Mouse (Mus musculus) stomach, postnatal 0 days (tissue): ENCODE data around the gene Smo. TPM values are rescaled to one million over a fixed set of nuclear protein-coding genes. Genes with fewer than 3 reads are reported as not detected.

ENCODE experiments used
- ATAC-seq: fragments of 200-750 bp; cut with Nextera tagmentation; 2 replicates; pipeline ENCODE4 v1.8.0; 2017; ENCODE audit not compliant: low FRiP score, low TSS enrichment
- DNase-seq: peaks from one replicate; pipeline ENCODE4 v3.0.0-alpha.2; 2016; ENCODE audit warnings: low spot score
- H3K27ac ChIP-seq: fragments of 300-500 bp; sonication (generic); replicated peaks from 2 replicates; pipeline ENCODE4 v1.5.1; 2014; ENCODE audit warnings: mild to moderate bottlenecking, control low read depth
- H3K27me3 ChIP-seq: fragments of 300-500 bp; sonication (generic); 2 replicates; pipeline ENCODE4 v1.6.1; 2014; ENCODE audit warnings: low read length; ENCODE audit not compliant: control insufficient read depth, insufficient read depth
- H3K36me3 ChIP-seq: fragments of 300-500 bp; sonication (generic); 2 replicates; pipeline ENCODE4 v1.6.1; 2014; ENCODE audit warnings: low read length, mixed read lengths; ENCODE audit not compliant: control insufficient read depth, insufficient read depth
- H3K4me1 ChIP-seq: fragments of 300-500 bp; sonication (generic); replicated peaks from 2 replicates; pipeline ENCODE4 v1.6.1; 2014; ENCODE audit warnings: antibody characterized with exemption; ENCODE audit not compliant: control insufficient read depth, insufficient read depth
- H3K4me2 ChIP-seq: fragments of 300-500 bp; sonication (generic); replicated peaks from 2 replicates; pipeline ENCODE4 v1.6.1; 2014; ENCODE audit warnings: low read depth, mild to moderate bottlenecking, control low read depth, moderate library complexity
- H3K4me3 ChIP-seq: fragments of 300-500 bp; sonication (generic); 2 replicates; pipeline ENCODE4 v1.5.1; 2014; ENCODE audit warnings: low read depth, low read length, control low read depth
- H3K9ac ChIP-seq: fragments of 300-500 bp; sonication (generic); 2 replicates; pipeline ENCODE4 v1.6.1; 2014; ENCODE audit warnings: mild to moderate bottlenecking, low read length, control low read depth, mixed read lengths
- H3K9me3 ChIP-seq: fragments of 300-500 bp; sonication (generic); 2 replicates; pipeline ENCODE4 v1.6.1; 2016; ENCODE audit warnings: low read length; ENCODE audit not compliant: control insufficient read depth
- CTCF ChIP-seq: IDR thresholded peaks from 2 replicates; pipeline ENCODE4 v1.5.1; 2016; ENCODE audit warnings: antibody characterized with exemption, low read depth, mild to moderate bottlenecking, moderate library complexity
- EP300 ChIP-seq: optimal IDR thresholded peaks from 2 replicates; pipeline ENCODE3; 2016; ENCODE audit warnings: antibody characterized with exemption
- WGBS: fragments of 180-500 bp; shearing (Covaris S2); extraction: QIAGEN DNeasy Blood & Tissue Kit; methylation state at CpG from one replicate; pipeline ENCODE4 v1.1.7; 2014; 5-methylcytosine and 5-hydroxymethylcytosine counted together
- polyA plus RNA-seq: library from polyadenylated mRNA; unstranded; fragments of >200 nt; fragmentation: Nextera tagmentation; extraction: Ambion mirVana; gene quantifications from 2 replicates; pipeline ENCODE4 v1.2.1, GENCODE M21; 2015

Gene Smo
- polyA plus RNA-seq, 1 experiment from 2014 or later = 10.8 TPM

- Histone ChIP-seq H3K4me3 (no peak overlapping the region), H3K9me3 (no peaks in the 10 kb centered on the region), H3K9ac (no peak overlapping the region), H3K27ac (no peak overlapping the region), H3K4me1 (no peaks in the 10 kb centered on the region), H3K4me2 (no peak overlapping the region), H3K27me3 (no peaks in the 10 kb centered on the region), H3K36me3 (0 out of 2 replicates have a peak, but pooled peaks cover 6% of the 10 kb centered on the region)
- WGBS = 55% methylated on average over 4 of the region's 4 CpGs
- peak; percentile 45 for DNase-seq
- TF ChIP-seq EP300 (no peak), CTCF (peak; percentile 81)
- peak; percentile 43; the same call in 1 of the 2 replicates for ATAC-seq
These were observed 27.2 kb downstream of the Smo start for GRCm38 (mm10) chr6:29762524-29762923.

GRCm38 (mm10) chr6:29766874-29767273, 31.6 kb downstream of the Smo start:
- Histone ChIP-seq H3K36me3 (no peaks in the 10 kb centered on the region), H3K27me3 (no peaks in the 10 kb centered on the region), H3K4me2 (no peak overlapping the region), H3K4me3 (no peak overlapping the region), H3K9me3 (no peaks in the 10 kb centered on the region), H3K4me1 (no peaks in the 10 kb centered on the region), H3K27ac (no peak overlapping the region), H3K9ac (no peak overlapping the region)
- TF ChIP-seq EP300 (no peak), CTCF (peak; percentile 44)
- DNase-seq (no peak), ATAC-seq (no peak)
- 83% methylated on average over 2 of the region's 2 CpGs for WGBS

DNA sequence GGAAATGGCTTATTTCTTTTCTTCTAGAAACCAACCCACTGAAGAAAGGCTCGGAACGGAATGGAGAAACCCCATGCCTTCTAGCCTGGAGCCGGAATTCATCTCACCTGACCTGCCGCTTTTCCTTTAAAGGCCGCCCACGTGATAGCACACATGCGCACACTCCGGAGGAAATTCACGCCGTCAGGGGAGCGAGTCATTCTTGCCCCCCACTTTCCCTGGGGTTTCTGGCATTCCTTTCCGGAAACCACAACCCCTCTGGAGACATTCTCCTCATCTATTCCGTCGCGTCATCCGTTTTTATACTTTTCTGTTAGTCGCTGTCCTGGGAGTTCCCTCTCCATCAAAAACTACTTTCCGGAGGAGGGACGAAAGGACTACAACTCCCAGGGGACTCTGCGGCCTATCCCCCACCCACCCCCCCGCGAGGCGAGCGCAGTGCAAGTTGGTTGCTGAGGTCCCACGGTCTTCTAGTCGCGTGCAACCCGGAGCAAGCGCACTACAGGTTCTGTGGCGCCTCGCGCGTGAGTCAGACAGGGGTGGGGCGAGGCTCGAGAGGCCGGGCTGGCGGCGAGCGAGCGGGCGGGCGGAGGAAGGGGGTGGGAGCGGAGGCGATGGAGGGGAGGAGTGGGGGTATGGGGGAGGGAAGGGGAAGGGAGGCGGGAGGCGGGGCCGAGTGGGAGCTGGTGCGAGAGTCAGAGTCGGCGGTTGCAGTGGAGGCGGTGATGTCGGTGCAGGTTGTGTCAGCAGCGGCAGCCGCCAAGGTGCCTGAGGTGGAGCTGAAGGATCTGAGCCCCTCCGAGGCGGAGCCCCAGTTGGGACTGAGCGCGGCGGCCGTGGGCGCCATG, 32.7 kb downstream of the Smo start, which contains the start of gene Ahcyl2:
Gene Ahcyl2 (plus strand): TSS at position 199 of the 848 bp plus-strand sequence.
- WGBS = under 1% methylated on average over 57 of the region's 61 CpGs
- ATAC-seq (peak; percentile 99), DNase-seq (peak; percentile 99)
- Histone ChIP-seq H3K9ac (peak within 1 kb of the TSS; percentile 90), H3K9me3 (no peaks in the 10 kb centered on the region), H3K4me3 (peak within 1 kb of the TSS; percentile 80), H3K27me3 (no peaks in the 10 kb centered on the region), H3K4me1 (no peaks in the 10 kb centered on the region), H3K27ac (peak within 1 kb of the TSS; percentile 91), H3K36me3 (no peaks in the 10 kb centered on the region), H3K4me2 (peak within 1 kb of the TSS; percentile 72)
- TF ChIP-seq EP300 = no peak
- TF ChIP-seq CTCF = no peak

DNA sequence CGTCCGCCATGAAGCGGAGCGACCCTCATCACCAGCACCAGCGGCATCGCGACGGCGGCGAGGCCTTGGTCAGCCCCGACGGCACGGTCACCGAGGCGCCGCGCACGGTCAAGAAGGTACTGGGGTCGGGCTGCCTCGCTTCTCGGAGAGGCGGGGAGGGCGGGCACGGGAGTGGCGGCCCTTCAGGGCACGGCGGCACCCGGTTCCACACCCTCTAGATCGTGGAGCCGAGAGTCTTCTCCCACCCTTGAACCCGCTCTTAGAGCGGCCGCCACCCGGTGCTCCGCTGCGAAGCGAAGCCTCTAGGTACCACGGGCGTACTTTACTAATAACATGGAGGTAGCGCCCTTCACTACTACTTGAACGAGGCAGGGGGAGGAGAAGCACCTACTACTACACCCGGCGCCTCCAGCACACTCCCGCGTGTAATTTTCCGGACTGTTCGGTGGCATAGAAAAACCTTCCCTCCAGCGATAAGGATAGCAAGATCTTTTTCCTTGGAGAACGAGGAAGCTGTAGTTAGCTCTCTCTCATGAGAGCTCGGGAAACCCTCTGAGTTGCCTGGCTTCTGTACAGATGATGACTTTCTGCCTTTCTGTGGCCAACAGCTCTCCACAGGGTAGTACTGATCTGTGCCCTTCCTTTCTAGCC, 33.6 kb downstream of the Smo start:
- Histone ChIP-seq H3K4me2 (peak overlapping the region; percentile 72), H3K36me3 (no peaks in the 10 kb centered on the region), H3K27me3 (no peaks in the 10 kb centered on the region), H3K9ac (peak overlapping the region; percentile 90), H3K4me1 (no peaks in the 10 kb centered on the region), H3K4me3 (peak overlapping the region; percentile 80), H3K9me3 (no peaks in the 10 kb centered on the region), H3K27ac (peak overlapping the region; percentile 91)
- TF ChIP-seq EP300 (no peak), CTCF (no peak)
- ATAC-seq (peak; percentile 43), DNase-seq (peak; percentile 67)
- under 1% methylated on average over 49 of the region's 50 CpGs for WGBS

- Histone ChIP-seq H3K9ac (no peak overlapping the region), H3K4me1 (no peaks in the 10 kb centered on the region), H3K36me3 (no peaks in the 10 kb centered on the region), H3K27ac (no peak overlapping the region), H3K4me3 (no peak overlapping the region), H3K27me3 (no peaks in the 10 kb centered on the region), H3K9me3 (no peaks in the 10 kb centered on the region), H3K4me2 (no peak overlapping the region)
- WGBS = 58% methylated on average over 2 of the region's 2 CpGs
- no peak for ATAC-seq
- TF ChIP-seq CTCF (no peak), EP300 (no peak)
- no peak for DNase-seq
These were observed 35.5 kb downstream of the Smo start for GRCm38 (mm10) chr6:29770672-29771321.
